Mouse (Mus musculus) embryonic facial prominence, embryonic 11.5 days (tissue): ENCODE measurements at regions not wholly inside any gene's neighbourhood (a gene's known extent, or its start where the extent isn't known, plus 50 kb on each side); places are given as distances from the start of the nearest gene placed in this dataset.

Experiments used
- ATAC-seq: fragments of 200-750 bp; cut with Nextera tagmentation; replicated peaks from 2 replicates; pipeline ENCODE4 v1.8.0; 2017; ENCODE audit warnings: low read depth; ENCODE audit not compliant: insufficient number of reproducible peaks, low FRiP score, low TSS enrichment
- DNase-seq: peaks from one replicate; pipeline ENCODE4 v3.0.0-alpha.2; 2015; ENCODE audit warnings: low spot score
- H3K27ac ChIP-seq: fragments of 300-500 bp; sonication (generic); replicated peaks from 2 replicates; pipeline ENCODE4 v1.5.1; 2014; ENCODE audit warnings: mild to moderate bottlenecking, low read depth, low read length, control low read depth
- H3K27me3 ChIP-seq: fragments of 300-500 bp; sonication (generic); 2 replicates; pipeline ENCODE4 v1.6.1; 2014; ENCODE audit warnings: mild to moderate bottlenecking, low read length, moderate library complexity, mixed read lengths; ENCODE audit not compliant: control insufficient read depth, insufficient read depth
- H3K36me3 ChIP-seq: fragments of 300-500 bp; sonication (generic); replicated peaks from 2 replicates; pipeline ENCODE4 v1.6.1; 2014; ENCODE audit warnings: low read depth, mild to moderate bottlenecking, low read length, moderate library complexity, mixed read lengths; ENCODE audit not compliant: control insufficient read depth, insufficient read depth
- H3K4me1 ChIP-seq: fragments of 300-500 bp; sonication (generic); 2 replicates; pipeline ENCODE4 v1.6.1; 2014; ENCODE audit warnings: low read length, mixed read lengths; ENCODE audit not compliant: control insufficient read depth, insufficient read depth
- H3K4me2 ChIP-seq: fragments of 300-500 bp; sonication (generic); 2 replicates; pipeline ENCODE4 v1.6.1; 2014; ENCODE audit warnings: low read depth, mild to moderate bottlenecking, control low read depth, low read length, moderate library complexity
- H3K4me3 ChIP-seq: fragments of 300-500 bp; sonication (generic); 2 replicates; pipeline ENCODE4 v1.5.1; 2014; ENCODE audit warnings: low read depth, low read length, control low read depth
- H3K9ac ChIP-seq: fragments of 300-500 bp; sonication (generic); replicated peaks from 2 replicates; pipeline ENCODE4 v1.6.1; 2014; ENCODE audit warnings: mild to moderate bottlenecking, control low read depth, low read length
- H3K9me3 ChIP-seq: fragments of 300-500 bp; sonication (generic); replicated peaks from 2 replicates; pipeline ENCODE4 v1.6.1; 2016; ENCODE audit warnings: mild to moderate bottlenecking, low read length, inconsistent platforms, mixed read lengths; ENCODE audit not compliant: control insufficient read depth
- WGBS: fragments of 180-500 bp; shearing (Covaris S2); extraction: QIAGEN DNeasy Blood & Tissue Kit; methylation state at CpG from one replicate; pipeline ENCODE4 v1.1.7; 2014; 5-methylcytosine and 5-hydroxymethylcytosine counted together

DNA sequence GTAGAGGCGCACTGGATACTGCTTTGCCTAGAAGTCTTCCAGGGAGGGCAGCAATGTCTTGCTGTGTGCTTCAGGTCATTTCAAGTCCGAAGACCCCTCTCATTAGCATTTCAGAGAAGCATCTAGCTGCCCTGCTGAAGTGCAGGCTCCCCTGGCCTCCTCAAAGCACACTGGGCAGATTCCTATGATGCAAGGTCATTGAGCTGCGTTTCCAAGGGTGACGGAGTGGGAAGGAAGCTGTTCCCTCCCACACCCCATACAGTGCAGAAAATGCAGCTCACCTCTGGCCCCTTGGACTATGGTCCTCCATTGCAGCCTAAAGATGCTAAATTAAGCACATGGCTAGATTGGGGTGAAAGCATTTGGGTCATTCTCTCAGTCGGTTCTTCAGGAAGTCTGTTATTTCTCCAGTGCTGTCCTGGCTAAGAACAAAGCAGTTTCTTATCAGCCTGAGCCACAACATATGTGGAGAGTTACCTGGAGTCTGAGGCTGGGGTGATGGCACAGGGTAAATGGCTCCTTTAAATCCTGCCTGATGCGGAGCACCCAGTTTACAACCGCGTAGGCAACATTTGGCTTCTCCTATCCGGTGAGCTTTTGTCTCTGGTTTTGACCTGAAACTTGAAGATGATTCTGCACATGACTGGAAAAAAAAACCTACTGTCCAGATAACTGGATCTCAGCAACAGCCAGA, 52.6 kb upstream of the Parp11 start:
- no peaks in the 10 kb centered on the region for H3K36me3 ChIP-seq
- no peaks in the 10 kb centered on the region for H3K27me3 ChIP-seq
- H3K4me3 ChIP-seq: no peak overlapping the region
- DNase-seq: peak; percentile 23
- no peaks in the 10 kb centered on the region for H3K9me3 ChIP-seq
- no peak overlapping the region for H3K27ac ChIP-seq
- no peak; the same call in 1 of the 2 replicates for ATAC-seq
- H3K9ac ChIP-seq: no peak overlapping the region
- H3K4me1 ChIP-seq: 0 out of 2 replicates have a peak, but pooled peaks cover 4% of the 10 kb centered on the region
- no peak overlapping the region for H3K4me2 ChIP-seq
- 37% methylated on average over 9 of the region's 9 CpGs for WGBS
